Mouse (Mus musculus): ENCODE data around the gene H2-Q10. TPM values are rescaled to one million over a fixed set of nuclear protein-coding genes. Genes with fewer than 3 reads are reported as not detected.

H2-Q10 gene
- polyA plus RNA-seq, 1 experiment from 2014 or later: 0.15 TPM

- Histone ChIP-seq H3K9me3 (ENCODE audit: control insufficient read depth, low read length) (no peaks in the 10 kb centered on the region), H3K4me1 (replicated peaks; ENCODE audit: control insufficient read depth, insufficient read depth, low read length) (peaks cover 3% of the 10 kb centered on the region), H3K4me2 (replicated peaks; ENCODE audit: low read depth, low read length) (peak within 1 kb of the TSS; percentile 64), H3K27ac (ENCODE audit: low read depth, low read length) (peak within 1 kb of the TSS; percentile 17; the same call in 1 of the 2 replicates), H3K4me3 (ENCODE audit: low read depth, low read length) (peak within 1 kb of the TSS; percentile 47), H3K36me3 (ENCODE audit: control insufficient read depth, insufficient read depth, low read length) (no peaks in the 10 kb centered on the region), H3K27me3 (ENCODE audit: control insufficient read depth, insufficient read depth, low read length) (no peaks in the 10 kb centered on the region), H3K9ac (ENCODE audit: low read depth, low read length) (peak within 1 kb of the TSS; percentile 58)
- ATAC-seq (ENCODE audit: low FRiP score) (peak; percentile 93), DNase-seq (ENCODE audit: low spot score) (peak; percentile 95)
- WGBS: under 1% methylated on average over 62 of the region's 67 CpGs
Observed at GRCm38 (mm10) chr17:35516652-35517500, 47.0 kb downstream of the H2-Q10 start, which contains the start of the genes Tcf19 and Cchcr1. Tcf19 (minus strand) TSS chr17:35516824. Cchcr1 (plus strand) TSS chr17:35517100.

- peak; percentile 34 for DNase-seq (ENCODE audit: low spot score)
- Histone ChIP-seq H3K4me3 (ENCODE audit: low read depth, low read length) (peak overlapping the region; percentile 47), H3K9ac (ENCODE audit: low read depth, low read length) (peak overlapping the region; percentile 58), H3K4me1 (replicated peaks; ENCODE audit: control insufficient read depth, insufficient read depth, low read length) (peaks cover 3% of the 10 kb centered on the region), H3K4me2 (replicated peaks; ENCODE audit: low read depth, low read length) (peak overlapping the region; percentile 64), H3K9me3 (ENCODE audit: control insufficient read depth, low read length) (no peaks in the 10 kb centered on the region), H3K27me3 (ENCODE audit: control insufficient read depth, insufficient read depth, low read length) (no peaks in the 10 kb centered on the region), H3K27ac (ENCODE audit: low read depth, low read length) (no peak overlapping the region; the same call in 1 of the 2 replicates), H3K36me3 (ENCODE audit: control insufficient read depth, insufficient read depth, low read length) (no peaks in the 10 kb centered on the region)
- 15% methylated on average over 12 of the region's 12 CpGs for WGBS
- no peak for ATAC-seq (ENCODE audit: low FRiP score)
Observed at GRCm38 (mm10) chr17:35517526-35517925, 47.6 kb downstream of the H2-Q10 start.

Other genes starting within 250 kb of the H2-Q10 start
- 0.36 and 0.43 TPM in 2 replicates for gene Gm16181, start 249.3 kb upstream of the H2-Q10 start, polyA plus RNA-seq (2014; fragmentation: Nextera tagmentation; extraction: Ambion mirVana)
- gene Atp6v1g2, start 236.4 kb upstream of the H2-Q10 start, polyA plus RNA-seq (2014; fragmentation: Nextera tagmentation; extraction: Ambion mirVana): 14.7 and 16.8 TPM in 2 replicates
- gene Nfkbil1, start 234.3 kb upstream of the H2-Q10 start, polyA plus RNA-seq (2014; fragmentation: Nextera tagmentation; extraction: Ambion mirVana): 2.3 and 3.7 TPM in 2 replicates
- 633 and 640 TPM in 2 replicates for gene Ddx39b, start 228.3 kb upstream of the H2-Q10 start, polyA plus RNA-seq (2014; fragmentation: Nextera tagmentation; extraction: Ambion mirVana)
- gene H2-D1, start 207.4 kb upstream of the H2-Q10 start, polyA plus RNA-seq (2014; fragmentation: Nextera tagmentation; extraction: Ambion mirVana): 42.9 and 43.2 TPM in 2 replicates
- not detected in 2 replicates for gene H2-Q1, start 149.7 kb upstream of the H2-Q10 start, polyA plus RNA-seq (2014; fragmentation: Nextera tagmentation; extraction: Ambion mirVana)
- gene H2-Q2, start 127.8 kb upstream of the H2-Q10 start, polyA plus RNA-seq (2014; fragmentation: Nextera tagmentation; extraction: Ambion mirVana): 0.52 and 0.53 TPM in 2 replicates
- gene H2-Q4, start 90.5 kb upstream of the H2-Q10 start, polyA plus RNA-seq (2014; fragmentation: Nextera tagmentation; extraction: Ambion mirVana): 1.5 and 2.4 TPM in 2 replicates
- gene H2-Q6, start 45.2 kb upstream of the H2-Q10 start, polyA plus RNA-seq (2014; fragmentation: Nextera tagmentation; extraction: Ambion mirVana): 0.46 and 0.60 TPM in 2 replicates
- 7.0 and 8.7 TPM in 2 replicates for gene H2-Q7, start 30.9 kb upstream of the H2-Q10 start, polyA plus RNA-seq (2014; fragmentation: Nextera tagmentation; extraction: Ambion mirVana)
- not detected in 2 replicates for gene Pou5f1, start 35.9 kb downstream of the H2-Q10 start, polyA plus RNA-seq (2014; fragmentation: Nextera tagmentation; extraction: Ambion mirVana)
- 49.4 and 50.8 TPM in 2 replicates for gene Tcf19, start 46.7 kb downstream of the H2-Q10 start, polyA plus RNA-seq (2014; fragmentation: Nextera tagmentation; extraction: Ambion mirVana)
- 8.3 and 8.9 TPM in 2 replicates for gene Cchcr1, start 47.0 kb downstream of the H2-Q10 start, polyA plus RNA-seq (2014; fragmentation: Nextera tagmentation; extraction: Ambion mirVana)
- 0.67 and 0.97 TPM in 2 replicates for gene Psors1c2, start 63.1 kb downstream of the H2-Q10 start, polyA plus RNA-seq (2014; fragmentation: Nextera tagmentation; extraction: Ambion mirVana)
- gene Cdsn, start 82.0 kb downstream of the H2-Q10 start, polyA plus RNA-seq (2014; fragmentation: Nextera tagmentation; extraction: Ambion mirVana): 0.06 and 0.20 TPM in 2 replicates
- gene 2300002M23Rik, start 97.4 kb downstream of the H2-Q10 start, polyA plus RNA-seq (2014; fragmentation: Nextera tagmentation; extraction: Ambion mirVana): not detected in 2 replicates
- not detected in 2 replicates for gene Sfta2, start 131.5 kb downstream of the H2-Q10 start, polyA plus RNA-seq (2014; fragmentation: Nextera tagmentation; extraction: Ambion mirVana)
- gene Gm9573, start 156.5 kb downstream of the H2-Q10 start, polyA plus RNA-seq (2014; fragmentation: Nextera tagmentation; extraction: Ambion mirVana): not detected in 2 replicates
- 0.32 TPM in 1 of 2 replicates, not detected in the other for gene Mucl3, start 173.6 kb downstream of the H2-Q10 start, polyA plus RNA-seq (2014; fragmentation: Nextera tagmentation; extraction: Ambion mirVana)
- 6.9 and 8.7 TPM in 2 replicates for gene Vars2, start 197.5 kb downstream of the H2-Q10 start, polyA plus RNA-seq (2014; fragmentation: Nextera tagmentation; extraction: Ambion mirVana)
- gene Gtf2h4, start 203.7 kb downstream of the H2-Q10 start, polyA plus RNA-seq (2014; fragmentation: Nextera tagmentation; extraction: Ambion mirVana): 37.8 and 41.4 TPM in 2 replicates
- gene Ddr1, start 234.5 kb downstream of the H2-Q10 start, polyA plus RNA-seq (2014; fragmentation: Nextera tagmentation; extraction: Ambion mirVana): 69.9 and 78.8 TPM in 2 replicates